Mouse (Mus musculus) lung, adult 2 months (tissue): ENCODE measurements around the gene Tbx5.

Experiments used
- CTCF ChIP-seq: fragments of 200-500 bp; IDR thresholded peaks from 2 replicates; pipeline ENCODE4 v1.5.1; 2011; ENCODE audit warnings: mild to moderate bottlenecking, low read length, control low read depth; ENCODE audit not compliant: insufficient read depth
- POLR2A ChIP-seq: fragments of 200-500 bp; IDR thresholded peaks from 2 replicates; pipeline ENCODE4 v1.6.1; 2011; ENCODE audit warnings: low read depth, mild to moderate bottlenecking, control low read depth, low read length, borderline replicate concordance; ENCODE audit errors: extremely low read depth

GRCm38 (mm10) chr5:119920941-119921340, 88.5 kb downstream of the Tbx5 start:
- TF ChIP-seq CTCF (no peak), POLR2A (no peak)
